Mouse (Mus musculus) hindbrain, embryonic 11.5 days (tissue): ENCODE measurements at regions not wholly inside any gene's neighbourhood (a gene's known extent, or its start where the extent isn't known, plus 50 kb on each side); places are given as distances from the start of the nearest gene placed in this dataset.

Experiments used
- ATAC-seq: fragments of 200-750 bp; cut with Nextera tagmentation; 2 replicates; pipeline ENCODE4 v1.8.0; 2017; ENCODE audit warnings: mild to moderate bottlenecking, moderate TSS enrichment, moderate library complexity; ENCODE audit not compliant: low FRiP score
- DNase-seq: peaks from one replicate; pipeline ENCODE4 v3.0.0-alpha.2; 2015; ENCODE audit warnings: low spot score
- H3K27ac ChIP-seq: fragments of 300-500 bp; sonication (generic); 2 replicates; pipeline ENCODE4 v1.5.1; 2014; ENCODE audit warnings: mild to moderate bottlenecking, low read depth, low read length
- H3K27me3 ChIP-seq: fragments of 300-500 bp; sonication (generic); 2 replicates; pipeline ENCODE4 v1.6.1; 2014; ENCODE audit warnings: mild to moderate bottlenecking, low read length, moderate library complexity, mixed read lengths; ENCODE audit not compliant: control insufficient read depth, insufficient read depth
- H3K36me3 ChIP-seq: fragments of 300-500 bp; sonication (generic); 2 replicates; pipeline ENCODE4 v1.6.1; 2014; ENCODE audit warnings: mild to moderate bottlenecking, low read length, moderate library complexity, mixed read lengths; ENCODE audit not compliant: control insufficient read depth, insufficient read depth
- H3K4me1 ChIP-seq: fragments of 300-500 bp; sonication (generic); replicated peaks from 2 replicates; pipeline ENCODE4 v1.6.1; 2014; ENCODE audit warnings: low read length, mixed read lengths; ENCODE audit not compliant: control insufficient read depth, insufficient read depth
- H3K4me2 ChIP-seq: fragments of 300-500 bp; sonication (generic); replicated peaks from 2 replicates; pipeline ENCODE4 v1.6.1; 2014; ENCODE audit warnings: mild to moderate bottlenecking, low read depth, low read length
- H3K4me3 ChIP-seq: fragments of 300-500 bp; sonication (generic); 2 replicates; pipeline ENCODE4 v1.5.1; 2014; ENCODE audit warnings: low read depth, low read length
- H3K9ac ChIP-seq: fragments of 300-500 bp; sonication (generic); 2 replicates; pipeline ENCODE4 v1.6.1; 2014; ENCODE audit warnings: low read depth, low read length
- H3K9me3 ChIP-seq: fragments of 300-500 bp; sonication (generic); 2 replicates; pipeline ENCODE4 v1.6.1; 2016; ENCODE audit warnings: low read length; ENCODE audit not compliant: control insufficient read depth
- WGBS: fragments of 180-500 bp; shearing (Covaris S2); extraction: QIAGEN DNeasy Blood & Tissue Kit; methylation state at CpG from one replicate; pipeline ENCODE4 v1.1.7; 2014; 5-methylcytosine and 5-hydroxymethylcytosine counted together

DNA sequence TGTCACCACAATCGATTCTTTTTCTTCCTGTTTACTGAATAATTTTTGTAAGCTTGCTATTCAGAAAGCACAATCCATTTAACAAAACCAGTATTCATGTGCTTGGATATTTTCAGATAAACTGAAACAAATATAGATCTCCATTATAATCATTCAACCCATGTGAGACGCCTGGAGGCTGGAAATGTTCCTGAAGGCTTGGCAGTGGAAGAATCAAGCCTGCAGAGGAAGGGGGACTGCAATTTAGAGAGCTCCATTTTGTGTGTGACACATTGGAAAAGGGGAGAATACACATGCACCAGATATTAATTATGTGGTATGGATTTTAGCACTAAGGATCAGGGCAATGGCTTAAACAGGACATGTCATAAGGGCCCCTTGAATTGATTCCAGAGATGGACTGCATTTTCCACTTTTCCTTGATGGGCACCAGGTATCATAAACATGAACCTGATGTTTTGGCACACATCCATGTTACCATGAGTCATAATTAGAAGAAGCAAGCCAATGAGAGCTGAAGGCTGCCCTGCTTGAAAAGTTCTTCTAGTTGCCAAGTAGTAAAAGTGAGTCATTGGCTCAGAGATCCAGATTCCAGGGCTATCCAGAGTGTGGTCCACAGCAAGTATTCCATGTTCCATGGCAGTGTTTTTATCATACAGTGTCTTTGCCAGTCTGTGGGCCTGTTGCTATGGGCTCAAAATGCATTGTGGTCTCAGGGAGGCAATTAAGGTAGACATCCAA, 282.8 kb downstream of the Impad1 start:
- H3K4me1 ChIP-seq: no peaks in the 10 kb centered on the region
- no peak for DNase-seq
- no peak overlapping the region for H3K4me3 ChIP-seq
- H3K9ac ChIP-seq: no peak overlapping the region
- H3K9me3 ChIP-seq: no peaks in the 10 kb centered on the region
- no peak overlapping the region for H3K27ac ChIP-seq
- WGBS: 84% methylated on average over 2 of the region's 2 CpGs
- no peaks in the 10 kb centered on the region for H3K27me3 ChIP-seq
- ATAC-seq: no peak
- H3K4me2 ChIP-seq: no peak overlapping the region
- H3K36me3 ChIP-seq: no peaks in the 10 kb centered on the region

DNA sequence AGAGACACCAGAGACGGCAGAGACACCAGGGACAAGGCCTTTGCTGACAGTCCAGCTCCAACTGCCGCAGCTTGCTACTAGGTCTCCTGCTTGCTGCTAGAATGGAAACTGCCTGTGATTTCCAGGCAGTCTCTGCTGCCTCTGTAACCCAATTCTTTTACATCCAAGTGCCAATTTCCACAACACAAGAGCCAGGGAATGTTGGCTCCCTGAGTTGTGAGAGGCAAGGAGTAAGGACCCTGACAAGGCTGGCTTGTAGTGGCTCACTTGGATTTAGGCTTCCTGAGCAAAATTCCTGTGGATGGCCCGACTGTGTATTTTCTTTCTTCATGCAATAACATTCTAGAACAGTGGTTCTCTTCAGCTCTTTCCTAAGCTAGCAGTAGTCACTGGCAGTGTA, 283.9 kb downstream of the Impad1 start:
- no peak for DNase-seq
- H3K4me1 ChIP-seq: no peaks in the 10 kb centered on the region
- no peaks in the 10 kb centered on the region for H3K27me3 ChIP-seq
- H3K9ac ChIP-seq: no peak overlapping the region
- no peak overlapping the region for H3K4me2 ChIP-seq
- H3K4me3 ChIP-seq: no peak overlapping the region
- 78% methylated on average over 3 of the region's 3 CpGs for WGBS
- H3K27ac ChIP-seq: no peak overlapping the region
- ATAC-seq: no peak
- no peaks in the 10 kb centered on the region for H3K9me3 ChIP-seq
- no peaks in the 10 kb centered on the region for H3K36me3 ChIP-seq

- no peak overlapping the region for H3K9ac ChIP-seq
- no peak for DNase-seq
- H3K4me1 ChIP-seq: no peaks in the 10 kb centered on the region
- H3K36me3 ChIP-seq: no peaks in the 10 kb centered on the region
- H3K27ac ChIP-seq: no peak overlapping the region
- H3K27me3 ChIP-seq: no peaks in the 10 kb centered on the region
- ATAC-seq: no peak
- H3K4me2 ChIP-seq: no peak overlapping the region
- WGBS: 86% methylated on average over 1 of the region's 1 CpGs
- H3K9me3 ChIP-seq: no peaks in the 10 kb centered on the region
- no peak overlapping the region for H3K4me3 ChIP-seq
Observed at GRCm38 (mm10) chr4:4497199-4497598, 296.0 kb downstream of the Impad1 start.

GRCm38 (mm10) chr4:4496181-4496580, 297.0 kb downstream of the Impad1 start:
- Histone ChIP-seq H3K4me3 (no peak overlapping the region), H3K27ac (no peak overlapping the region), H3K9me3 (no peaks in the 10 kb centered on the region), H3K4me1 (no peaks in the 10 kb centered on the region), H3K4me2 (no peak overlapping the region), H3K27me3 (no peaks in the 10 kb centered on the region), H3K36me3 (no peaks in the 10 kb centered on the region), H3K9ac (no peak overlapping the region)
- DNase-seq (peak; percentile 2), ATAC-seq (no peak)
- 12% methylated on average over 4 of the region's 4 CpGs for WGBS

DNA sequence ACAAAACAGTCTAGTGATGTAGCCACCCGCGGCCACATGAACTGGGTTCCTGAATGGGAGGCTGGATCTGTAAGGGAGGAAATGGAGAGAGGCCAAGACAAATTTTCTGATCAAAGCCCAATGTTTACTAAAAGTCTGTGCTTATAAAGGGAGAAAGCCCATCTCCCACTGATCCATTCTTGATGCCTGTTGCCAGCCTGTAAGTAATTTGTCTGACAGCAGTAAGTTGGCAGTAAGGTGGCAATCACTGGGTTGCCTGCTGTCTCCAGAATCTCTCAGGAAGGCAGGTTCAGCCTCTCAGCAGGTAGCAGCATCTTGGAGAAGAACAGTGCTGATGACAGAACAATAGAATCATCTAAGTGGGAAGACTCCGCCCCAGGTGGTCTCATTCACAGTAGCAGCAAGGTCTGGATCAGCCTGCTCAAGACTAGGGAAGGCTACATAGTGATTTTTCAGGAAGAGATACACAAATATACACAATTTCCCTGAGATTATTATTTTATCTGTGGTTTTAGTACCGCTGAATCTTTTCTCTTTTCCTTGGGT, 327.9 kb downstream of the Impad1 start:
- no peaks in the 10 kb centered on the region for H3K4me1 ChIP-seq
- ATAC-seq: no peak
- H3K4me3 ChIP-seq: no peak overlapping the region
- DNase-seq: no peak
- no peaks in the 10 kb centered on the region for H3K36me3 ChIP-seq
- no peak overlapping the region for H3K27ac ChIP-seq
- H3K27me3 ChIP-seq: no peaks in the 10 kb centered on the region
- H3K9ac ChIP-seq: no peak overlapping the region
- H3K4me2 ChIP-seq: no peak overlapping the region
- WGBS: 51% methylated on average over 4 of the region's 4 CpGs
- H3K9me3 ChIP-seq: no peaks in the 10 kb centered on the region

GRCm38 (mm10) chr4:4464130-4464700, 328.9 kb downstream of the Impad1 start:
- H3K27me3 ChIP-seq: no peaks in the 10 kb centered on the region
- H3K4me3 ChIP-seq: no peak overlapping the region
- ATAC-seq: no peak
- H3K9ac ChIP-seq: no peak overlapping the region
- H3K4me2 ChIP-seq: no peak overlapping the region
- H3K9me3 ChIP-seq: no peaks in the 10 kb centered on the region
- WGBS: 82% methylated on average over 4 of the region's 4 CpGs
- no peak overlapping the region for H3K27ac ChIP-seq
- DNase-seq: no peak
- H3K36me3 ChIP-seq: no peaks in the 10 kb centered on the region
- H3K4me1 ChIP-seq: no peaks in the 10 kb centered on the region

DNA sequence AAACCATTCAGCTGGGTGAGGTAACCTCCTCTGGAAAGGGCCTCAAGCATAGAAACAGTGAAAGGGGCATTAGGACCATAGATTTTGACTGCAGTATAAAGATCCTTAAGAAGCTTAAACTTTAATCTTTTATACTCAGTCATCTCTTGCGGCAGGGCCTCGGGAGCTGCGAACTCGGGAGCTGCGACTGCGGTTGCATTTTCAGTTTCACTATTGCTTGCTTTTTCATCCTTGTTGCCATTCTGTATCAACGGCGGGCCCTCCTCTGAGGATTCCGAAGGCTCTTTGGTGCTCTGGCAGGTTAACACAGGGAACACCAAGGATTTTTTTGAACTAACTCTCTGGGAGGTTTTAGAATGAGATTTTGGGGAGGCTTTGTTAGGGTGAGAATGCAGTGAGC, 333.9 kb downstream of the Impad1 start:
- ATAC-seq (no peak), DNase-seq (no peak)
- H3K4me1 ChIP-seq: no peaks in the 10 kb centered on the region
- no peaks in the 10 kb centered on the region for H3K27me3 ChIP-seq
- H3K9me3 ChIP-seq: no peaks in the 10 kb centered on the region
- H3K9ac ChIP-seq: no peak overlapping the region
- no peaks in the 10 kb centered on the region for H3K36me3 ChIP-seq
- H3K4me3 ChIP-seq: no peak overlapping the region
- no peak overlapping the region for H3K4me2 ChIP-seq
- WGBS: 89% methylated on average over 9 of the region's 9 CpGs
- H3K27ac ChIP-seq: no peak overlapping the region

GRCm38 (mm10) chr4:4450104-4450503, 343.1 kb downstream of the Impad1 start:
- no peaks in the 10 kb centered on the region for H3K4me1 ChIP-seq
- no peak overlapping the region for H3K4me3 ChIP-seq
- H3K27me3 ChIP-seq: no peaks in the 10 kb centered on the region
- no peak for ATAC-seq
- no peaks in the 10 kb centered on the region for H3K36me3 ChIP-seq
- no peak for DNase-seq
- H3K27ac ChIP-seq: no peak overlapping the region
- no peak overlapping the region for H3K9ac ChIP-seq
- no peak overlapping the region for H3K4me2 ChIP-seq
- WGBS: 95% methylated on average over 1 of the region's 1 CpGs
- H3K9me3 ChIP-seq: no peaks in the 10 kb centered on the region

GRCm38 (mm10) chr4:4442650-4443049, 350.5 kb downstream of the Impad1 start:
- H3K4me2 ChIP-seq: no peak overlapping the region
- ATAC-seq (no peak), DNase-seq (no peak)
- no peaks in the 10 kb centered on the region for H3K36me3 ChIP-seq
- no peak overlapping the region for H3K4me3 ChIP-seq
- no peaks in the 10 kb centered on the region for H3K9me3 ChIP-seq
- no peaks in the 10 kb centered on the region for H3K4me1 ChIP-seq
- no peak overlapping the region for H3K9ac ChIP-seq
- H3K27ac ChIP-seq: no peak overlapping the region
- H3K27me3 ChIP-seq: no peaks in the 10 kb centered on the region
- 88% methylated on average over 2 of the region's 2 CpGs for WGBS
